Mouse (Mus musculus) brown adipose tissue, adult 24 weeks (tissue): ENCODE results near the gene Tex38. TPM values are rescaled to one million over a fixed set of nuclear protein-coding genes. Genes with fewer than 3 reads are reported as not detected.

Experiments used
- H3K27ac ChIP-seq: fragments of 200-500 bp; replicated peaks from 2 replicates; pipeline ENCODE4 v1.5.1; 2012; ENCODE audit warnings: low read depth, mild to moderate bottlenecking, low read length
- H3K4me1 ChIP-seq: fragments of 200-500 bp; 2 replicates; pipeline ENCODE4 v1.6.1; 2012; ENCODE audit warnings: low read length, mixed read lengths; ENCODE audit not compliant: control insufficient read depth, insufficient read depth, insufficient read length
- H3K4me3 ChIP-seq: fragments of 200-500 bp; 2 replicates; pipeline ENCODE4 v1.5.1; 2012; ENCODE audit warnings: low read depth, mild to moderate bottlenecking, low read length, moderate library complexity; ENCODE audit not compliant: insufficient read depth
- polyA plus RNA-seq: library from polyadenylated mRNA; stranded (reverse); fragments of >200 nt; gene quantifications from 2 replicates; pipeline ENCODE4 v1.2.4, GENCODE M21; 2012; ENCODE audit not compliant: missing spikeins, insufficient read depth, insufficient read length

The Tex38 gene
- polyA plus RNA-seq, 1 experiment = not detected

GRCm38 (mm10) chr4:115743096-115743495 is 37.7 kb downstream of the Tex38 start:
- H3K27ac ChIP-seq = no peak overlapping the region
- no peak overlapping the region for H3K4me3 ChIP-seq
- peaks cover 10% of the 10 kb centered on the region for H3K4me1 ChIP-seq

- peaks cover 10% of the 10 kb centered on the region for H3K4me1 ChIP-seq
- no peak overlapping the region for H3K27ac ChIP-seq
- no peak overlapping the region for H3K4me3 ChIP-seq
These were observed 38.2 kb downstream of the Tex38 start for GRCm38 (mm10) chr4:115742658-115743057.

GRCm38 (mm10) chr4:115738481-115738985 is 42.3 kb downstream of the Tex38 start:
- Histone ChIP-seq H3K27ac (no peak overlapping the region), H3K4me3 (peak overlapping the region; percentile 83), H3K4me1 (peaks cover 10% of the 10 kb centered on the region)

DNA sequence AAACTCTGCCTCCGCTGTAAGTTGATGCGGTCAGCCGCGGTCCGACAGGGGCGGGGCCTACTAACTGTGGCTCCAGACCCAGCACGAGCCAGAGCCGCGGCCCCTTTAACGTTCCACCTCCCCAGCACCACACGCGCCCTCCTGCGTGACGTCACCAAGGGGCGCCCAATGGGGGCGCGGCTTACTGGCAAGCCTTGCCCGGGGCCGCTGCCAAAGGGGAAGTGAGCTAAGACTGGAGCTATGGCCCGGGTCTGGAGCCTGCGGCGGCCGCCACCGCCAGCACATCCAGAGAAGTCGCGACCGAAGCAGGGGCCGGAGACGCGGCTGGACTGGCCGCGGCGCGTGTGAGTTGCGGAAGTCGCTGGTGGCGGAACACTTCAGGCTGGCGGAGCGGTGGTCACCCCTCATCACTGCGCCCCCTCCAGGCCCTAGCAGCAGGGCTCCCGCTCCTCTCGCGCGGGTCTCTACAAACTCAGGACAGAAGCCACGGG is 43.2 kb downstream of the Tex38 start, which contains the start of gene Efcab14:
Efcab14 (plus strand) TSS at position 194 of the 491 bp plus-strand sequence.
- Histone ChIP-seq H3K4me3 (peak within 1 kb of the TSS; percentile 83), H3K4me1 (peaks cover 14% of the 10 kb centered on the region), H3K27ac (peak within 1 kb of the TSS; percentile 62)

DNA sequence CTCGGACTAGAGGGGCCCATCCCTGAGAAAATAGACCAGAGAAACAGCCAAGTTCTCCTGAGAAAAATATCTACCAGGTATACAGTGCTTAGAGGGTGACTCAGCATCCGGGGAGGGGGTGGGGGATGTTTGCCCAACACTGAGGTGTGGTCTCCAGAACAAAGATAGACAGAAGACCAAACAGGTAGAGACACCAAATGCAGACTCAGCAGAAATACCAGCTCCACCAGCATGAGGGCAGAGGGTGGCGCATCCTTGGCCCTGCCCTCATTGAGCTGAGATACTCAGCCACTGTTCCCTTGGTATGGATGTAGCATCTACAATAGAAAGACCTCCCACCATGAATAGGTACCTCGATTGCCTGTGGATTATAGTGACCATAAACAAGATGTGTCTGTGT is 46.0 kb downstream of the Tex38 start:
- H3K27ac ChIP-seq = no peak overlapping the region
- H3K4me3 ChIP-seq = no peak overlapping the region
- peaks cover 14% of the 10 kb centered on the region for H3K4me1 ChIP-seq

DNA sequence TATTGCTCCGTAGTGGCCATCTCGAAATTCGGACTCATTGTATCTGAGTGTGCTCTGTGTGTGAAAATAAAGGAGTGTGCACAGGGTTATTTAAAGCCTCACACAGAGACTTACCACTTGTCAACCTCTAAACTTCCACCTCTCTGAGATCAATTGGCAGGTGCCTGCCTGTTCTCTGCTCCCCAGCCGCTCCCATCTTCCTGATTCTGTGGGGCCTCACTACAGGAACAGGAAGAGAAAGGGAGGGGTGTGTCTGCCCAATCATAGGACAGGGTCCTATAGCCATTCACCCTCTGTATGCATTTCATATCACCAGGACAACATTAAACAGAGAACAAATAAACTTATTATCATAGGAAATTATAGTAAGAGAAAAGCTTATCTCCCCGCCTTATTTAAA is 47.1 kb downstream of the Tex38 start:
- Histone ChIP-seq H3K27ac (no peak overlapping the region), H3K4me1 (peaks cover 9% of the 10 kb centered on the region), H3K4me3 (no peak overlapping the region)

GRCm38 (mm10) chr4:115732223-115732818 is 48.5 kb downstream of the Tex38 start:
- H3K27ac ChIP-seq = peak overlapping the region; percentile 76
- no peak overlapping the region for H3K4me3 ChIP-seq
- peaks cover 5% of the 10 kb centered on the region; the same call in 1 of the 2 replicates for H3K4me1 ChIP-seq

DNA sequence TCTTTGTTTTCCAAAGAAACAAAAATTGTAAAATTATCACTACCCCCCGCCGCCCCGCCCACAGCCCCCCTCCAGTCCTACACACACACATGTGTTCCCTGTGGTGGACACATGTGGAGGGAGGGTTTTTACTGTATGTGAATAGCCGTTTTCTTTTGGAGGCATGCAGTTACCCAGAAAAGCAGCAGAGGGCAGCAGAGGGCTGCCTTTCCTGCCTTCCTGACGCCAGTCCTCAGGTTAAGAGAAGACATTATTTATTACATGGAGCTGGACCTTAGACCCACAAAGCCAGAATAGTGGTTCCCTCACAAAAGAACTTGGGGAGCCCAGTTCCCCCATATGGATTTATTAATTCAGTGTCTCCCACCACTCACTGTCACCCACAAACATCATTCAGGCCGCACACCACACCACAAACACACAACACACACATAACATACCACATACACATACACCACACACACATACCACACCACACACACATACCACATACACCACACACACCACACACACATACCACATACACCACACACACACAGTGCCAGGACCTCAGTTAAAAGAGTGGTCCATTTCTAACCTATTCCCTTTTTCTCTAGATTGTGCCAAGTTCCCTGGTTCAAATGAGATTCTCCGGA is 49.1 kb downstream of the Tex38 start:
- Histone ChIP-seq H3K27ac (peak overlapping the region; percentile 76), H3K4me1 (peaks cover 5% of the 10 kb centered on the region; the same call in 1 of the 2 replicates), H3K4me3 (no peak overlapping the region)

Other genes with a start within 250 kb of the Tex38 start
- gene Cyp4a31, start 217.4 kb downstream of the Tex38 start, polyA plus RNA-seq = not detected in 2 replicates
- gene Cyp4a32, start 180.0 kb downstream of the Tex38 start, polyA plus RNA-seq = not detected in 2 replicates
- gene Cyp4b1, start 133.3 kb downstream of the Tex38 start, polyA plus RNA-seq = 16.9 and 27.9 TPM in 2 replicates
- 17.3 and 26.7 TPM in 2 replicates for gene Efcab14, start 43.3 kb downstream of the Tex38 start, polyA plus RNA-seq
- 48.5 and 53.5 TPM in 2 replicates for gene Atpaf1, start 3.8 kb upstream of the Tex38 start, polyA plus RNA-seq
- 3.8 and 5.9 TPM in 2 replicates for gene Mob3c, start 47.1 kb upstream of the Tex38 start, polyA plus RNA-seq
- gene Mknk1, start 58.2 kb upstream of the Tex38 start, polyA plus RNA-seq = 13.8 and 14.1 TPM in 2 replicates
- gene Kncn, start 103.4 kb upstream of the Tex38 start, polyA plus RNA-seq = not detected in 2 replicates
- gene 6430628N08Rik, start 109.6 kb upstream of the Tex38 start, polyA plus RNA-seq = not detected in 2 replicates
- not detected in 2 replicates for gene Dmbx1, start 158.9 kb upstream of the Tex38 start, polyA plus RNA-seq
- gene Faah, start 236.9 kb upstream of the Tex38 start, polyA plus RNA-seq = not detected in 2 replicates